Mouse (Mus musculus) lung, postnatal 36 days (tissue): ENCODE data around the gene Kcnh8.
A peak's percentile ranks its signal among the peaks of the same experiment; 100 is the strongest.

Experiments used
- DNase-seq: peaks from one replicate; pipeline ENCODE4 v3.0.0; 2022; ENCODE audit warnings: mixed read lengths

The Kcnh8 gene

GRCm38 (mm10) chr17:52602093-52602780, at the start of gene Kcnh8:
Kcnh8 (plus strand) TSS chr17:52602709.
- DNase-seq = no peak

GRCm38 (mm10) chr17:52559961-52560720, 42.4 kb upstream of the Kcnh8 start:
- DNase-seq = peak; percentile 70

- no peak for DNase-seq
Observed at GRCm38 (mm10) chr17:52565467-52566155, 36.9 kb upstream of the Kcnh8 start.

GRCm38 (mm10) chr17:52569584-52570270, 32.8 kb upstream of the Kcnh8 start:
- DNase-seq = no peak

- no peak for DNase-seq
Observed at GRCm38 (mm10) chr17:52572229-52572628, 30.3 kb upstream of the Kcnh8 start.

GRCm38 (mm10) chr17:52591503-52592194, 10.9 kb upstream of the Kcnh8 start:
- DNase-seq = no peak

GRCm38 (mm10) chr17:52599141-52599540, 3.4 kb upstream of the Kcnh8 start:
- no peak for DNase-seq

- peak; percentile 23 for DNase-seq
Observed at GRCm38 (mm10) chr17:52600882-52601371, 1.6 kb upstream of the Kcnh8 start.

GRCm38 (mm10) chr17:52602781-52603170, 267 bp downstream of the Kcnh8 start:
- no peak for DNase-seq

- DNase-seq = no peak
Observed at GRCm38 (mm10) chr17:52603411-52603810, 902 bp downstream of the Kcnh8 start.

GRCm38 (mm10) chr17:52611382-52611781, 8.9 kb downstream of the Kcnh8 start:
- no peak for DNase-seq

- DNase-seq = no peak
Observed at GRCm38 (mm10) chr17:52649186-52649585, 46.7 kb downstream of the Kcnh8 start.

GRCm38 (mm10) chr17:52691988-52692387, 89.5 kb downstream of the Kcnh8 start:
- DNase-seq = no peak

GRCm38 (mm10) chr17:52701944-52702343, 99.4 kb downstream of the Kcnh8 start:
- no peak for DNase-seq

GRCm38 (mm10) chr17:52712319-52712718, 109.8 kb downstream of the Kcnh8 start:
- no peak for DNase-seq

GRCm38 (mm10) chr17:52722214-52722613, 119.7 kb downstream of the Kcnh8 start:
- DNase-seq = no peak

- DNase-seq = no peak
Observed at GRCm38 (mm10) chr17:52728806-52729205, 126.3 kb downstream of the Kcnh8 start.

GRCm38 (mm10) chr17:52738436-52738835, 135.9 kb downstream of the Kcnh8 start:
- DNase-seq = no peak

GRCm38 (mm10) chr17:52788151-52788550, 185.6 kb downstream of the Kcnh8 start:
- DNase-seq = no peak

- no peak for DNase-seq
Observed at GRCm38 (mm10) chr17:52804463-52804862, 202.0 kb downstream of the Kcnh8 start.

- DNase-seq = peak; percentile 26
Observed at GRCm38 (mm10) chr17:52810773-52811172, 208.3 kb downstream of the Kcnh8 start.

GRCm38 (mm10) chr17:52819007-52819406, 216.5 kb downstream of the Kcnh8 start:
- DNase-seq = no peak
